Mouse (Mus musculus) left cerebral cortex, adult 8-10 months (tissue): ENCODE results near the gene Nxf3. TPM values are rescaled to one million over a fixed set of nuclear protein-coding genes. Genes with fewer than 3 reads are reported as not detected.

Source experiments
- total RNA-seq, 4 experiments: library from RNA; stranded (reverse); gene quantifications; 2 replicates each; pipeline ENCODE4 v1.2.4; 2022

Gene Nxf3
- total RNA-seq, 4 experiments from 2014 or later: not detected

Other genes with a start within 250 kb of the Nxf3 start
- 100 to 1,000 TPM; 178 to 211 (median 189) TPM for gene Gprasp2, start 246.2 kb downstream of the Nxf3 start, total RNA-seq
- 10 to 100 TPM; 61.5 to 72.9 (median 69.6) TPM for gene Arxes2, start 91.4 kb downstream of the Nxf3 start, total RNA-seq
- gene Arxes1, start 51.9 kb downstream of the Nxf3 start, total RNA-seq: 10 to 100 TPM; 33.6 to 37.0 (median 35.6) TPM
- gene Bex2, start 17.0 kb downstream of the Nxf3 start, total RNA-seq: 100 to 1,000 TPM; 309 to 363 (median 335) TPM
- gene Bex4, start 53.7 kb upstream of the Nxf3 start, total RNA-seq: 10 to 100 TPM; 21.2 to 23.0 (median 21.5) TPM
- 10 to 100 TPM; 32.4 to 42.8 (median 35.4) TPM for gene Tceal8, start 87.1 kb upstream of the Nxf3 start, total RNA-seq
- gene Tceal5, start 118.6 kb upstream of the Nxf3 start, total RNA-seq: 100 to 1,000 TPM in 3 of 4 experiments, 10 to 100 TPM in 1; 80.8 to 132 (median 117) TPM
- 1 to 10 TPM; 1.6 to 2.9 (median 2.2) TPM for gene Tceal7, start 129.5 kb upstream of the Nxf3 start, total RNA-seq
- 100 to 1,000 TPM in 2 of 4 experiments, 10 to 100 TPM in 2; 96.6 to 118 (median 102) TPM for gene Bex1, start 130.3 kb upstream of the Nxf3 start, total RNA-seq
- 100 to 1,000 TPM; 118 to 122 (median 119) TPM for gene Tceal9, start 159.8 kb upstream of the Nxf3 start, total RNA-seq
- 100 to 1,000 TPM; 252 to 326 (median 281) TPM for gene Bex3, start 185.0 kb upstream of the Nxf3 start, total RNA-seq